In the genomic region with DNA sequence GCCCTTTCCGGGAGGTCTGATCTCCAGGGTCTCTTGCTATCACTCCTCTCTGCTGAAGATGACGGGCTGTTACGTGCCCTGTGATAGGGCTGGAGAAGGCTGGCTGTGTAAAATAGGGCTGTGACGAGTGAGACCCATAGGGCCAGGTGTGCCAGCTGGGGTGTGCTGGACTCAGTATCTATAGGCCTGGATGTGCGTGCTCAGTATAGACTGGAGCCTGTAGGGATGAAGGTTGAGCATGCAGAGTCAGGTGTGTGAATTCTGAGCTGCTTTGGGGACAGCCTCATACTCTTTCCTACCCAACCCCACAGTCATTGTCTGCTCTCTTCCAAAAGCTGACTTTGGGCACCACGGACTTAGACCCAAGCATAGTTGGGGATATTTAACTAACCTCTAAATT, we compare ENCODE assay signal across 19 mouse cellular contexts. TPM values are rescaled to one million over a fixed set of nuclear protein-coding genes. Genes with fewer than 3 reads are reported as not detected.
DNase-seq lines count a peak whose midpoint lies in the region; ATAC-seq lines count a peak whose summit lies in the region.
"Had no signal": no experiment of that assay in that cellular context is flagged by ENCODE, and none has a peak within 500 bp of the region (broad histone marks: within the 10 kb centered on the region; RNA-seq: fewer than 3 reads in every experiment).

No protein-coding gene starts in this region.

- no peaks in the 10 kb centered on the region for H3K9me3 ChIP-seq in hindbrain, embryonic 11.5 days (ENCODE audit: control insufficient read depth, low read length)
- no peaks in the 10 kb centered on the region for H3K9me3 ChIP-seq in hindbrain, embryonic 14.5 days (ENCODE audit: control insufficient read depth, low read length)
- no peaks in the 10 kb centered on the region for H3K9me3 ChIP-seq in neural tube, embryonic 12.5 days
- H3K9me3 ChIP-seq in neural tube, embryonic 15.5 days (replicated peaks): no peaks in the 10 kb centered on the region
- no peaks in the 10 kb centered on the region for H3K9me3 ChIP-seq in hindbrain, embryonic 13.5 days
- H3K9me3 ChIP-seq: limb, embryonic 15.5 days had no signal

- peak overlapping the region; percentile 72 for H3K27ac ChIP-seq in hindbrain, embryonic 11.5 days (ENCODE audit: low read depth, low read length)
- no peak overlapping the region for H3K27ac ChIP-seq in hindbrain, embryonic 14.5 days
- no peak overlapping the region for H3K27ac ChIP-seq in neural tube, embryonic 12.5 days
- H3K27ac ChIP-seq in neural tube, embryonic 15.5 days (replicated peaks): no peak overlapping the region
- H3K27ac ChIP-seq in hindbrain, embryonic 13.5 days: peak overlapping the region; percentile 35; the same call in 1 of the 2 replicates
- H3K27ac ChIP-seq: gastrocnemius, adult 2 months had no signal

- no peak overlapping the region for H3K4me2 ChIP-seq in hindbrain, embryonic 11.5 days (replicated peaks; ENCODE audit: low read depth, low read length)
- H3K4me2 ChIP-seq in hindbrain, embryonic 14.5 days (replicated peaks): no peak overlapping the region
- H3K4me2 ChIP-seq in neural tube, embryonic 12.5 days (replicated peaks): 0 out of 2 replicates have a peak overlapping the region, but pooled peaks have one; percentile 21
- no peak overlapping the region for H3K4me2 ChIP-seq in neural tube, embryonic 15.5 days
- no peak overlapping the region for H3K4me2 ChIP-seq in hindbrain, embryonic 13.5 days
- H3K4me2 ChIP-seq: limb, embryonic 15.5 days had no signal

- no peaks in the 10 kb centered on the region for H3K36me3 ChIP-seq in hindbrain, embryonic 11.5 days (ENCODE audit: control insufficient read depth, insufficient read depth, low read length)
- H3K36me3 ChIP-seq in hindbrain, embryonic 14.5 days (replicated peaks; ENCODE audit: control insufficient read depth, insufficient read depth): no peaks in the 10 kb centered on the region
- H3K36me3 ChIP-seq in neural tube, embryonic 12.5 days: no peaks in the 10 kb centered on the region
- H3K36me3 ChIP-seq in neural tube, embryonic 15.5 days: no peaks in the 10 kb centered on the region
- no peaks in the 10 kb centered on the region for H3K36me3 ChIP-seq in hindbrain, embryonic 13.5 days
- H3K36me3 ChIP-seq: G1E had no signal

- H3K27me3 ChIP-seq in hindbrain, embryonic 11.5 days (ENCODE audit: control insufficient read depth, insufficient read depth, low read length): no peaks in the 10 kb centered on the region
- H3K27me3 ChIP-seq in hindbrain, embryonic 14.5 days (ENCODE audit: control insufficient read depth, insufficient read depth, low read length): no peaks in the 10 kb centered on the region
- no peaks in the 10 kb centered on the region for H3K27me3 ChIP-seq in neural tube, embryonic 12.5 days (replicated peaks)
- no peaks in the 10 kb centered on the region for H3K27me3 ChIP-seq in neural tube, embryonic 15.5 days (replicated peaks)
- H3K27me3 ChIP-seq in hindbrain, embryonic 13.5 days: no peaks in the 10 kb centered on the region
- H3K27me3 ChIP-seq: limb, embryonic 15.5 days had no signal

- H3K9ac ChIP-seq in hindbrain, embryonic 11.5 days (ENCODE audit: low read depth, low read length): peak overlapping the region; percentile 27; the same call in 1 of the 2 replicates
- no peak overlapping the region for H3K9ac ChIP-seq in hindbrain, embryonic 14.5 days
- no peak overlapping the region for H3K9ac ChIP-seq in neural tube, embryonic 12.5 days
- no peak overlapping the region for H3K9ac ChIP-seq in neural tube, embryonic 15.5 days (replicated peaks)
- no peak overlapping the region for H3K9ac ChIP-seq in hindbrain, embryonic 13.5 days
- H3K9ac ChIP-seq: limb, embryonic 15.5 days had no signal

- H3K4me3 ChIP-seq in hindbrain, embryonic 11.5 days (ENCODE audit: low read depth, low read length): no peak overlapping the region
- no peak overlapping the region for H3K4me3 ChIP-seq in hindbrain, embryonic 14.5 days (replicated peaks; ENCODE audit: low read length)
- H3K4me3 ChIP-seq in neural tube, embryonic 12.5 days: no peak overlapping the region
- no peak overlapping the region for H3K4me3 ChIP-seq in neural tube, embryonic 15.5 days (replicated peaks)
- no peak overlapping the region for H3K4me3 ChIP-seq in hindbrain, embryonic 13.5 days
- H3K4me3 ChIP-seq: gastrocnemius, adult 2 months; limb, embryonic 15.5 days had no signal

- peak; percentile 24 for DNase-seq in hindbrain, embryonic 11.5 days (ENCODE audit: low spot score)
- DNase-seq in hindbrain, embryonic 14.5 days (ENCODE audit: low spot score): no peak
- DNase-seq in kidney, adult 9 months: no peak
- DNase-seq in kidney, postnatal 36 days: no peak
- DNase-seq: adrenal gland, postnatal 36 days; cerebellum, adult 2 months; gastrocnemius, adult 2 months; heart, adult 11 months; lung, postnatal 10 days; right cerebral cortex, postnatal 4 days; thymus, postnatal 25 days had no signal

- ATAC-seq in hindbrain, embryonic 11.5 days (ENCODE audit: low FRiP score): peak; percentile 10; the same call in 1 of the 2 replicates
- no peak for ATAC-seq in hindbrain, embryonic 14.5 days (ENCODE audit: low FRiP score)
- ATAC-seq in neural tube, embryonic 12.5 days (ENCODE audit: low FRiP score, low read depth): peak; percentile 50; the same call in 1 of the 2 replicates
- no peak for ATAC-seq in neural tube, embryonic 15.5 days (ENCODE audit: low FRiP score)
- no peak for ATAC-seq in hindbrain, embryonic 13.5 days (ENCODE audit: low FRiP score)
- ATAC-seq: inflammation-experienced regulatory T-cells, adult 6 months had no signal

- 37% methylated on average over 6 of the region's 6 CpGs for WGBS in hindbrain, embryonic 11.5 days
- 42% methylated on average over 6 of the region's 6 CpGs for WGBS in hindbrain, embryonic 14.5 days
- 56% methylated on average over 6 of the region's 6 CpGs for WGBS in neural tube, embryonic 12.5 days
- 68% methylated on average over 6 of the region's 6 CpGs for WGBS in neural tube, embryonic 15.5 days
- WGBS in hindbrain, embryonic 13.5 days: 41% methylated on average over 6 of the region's 6 CpGs

- H3K4me1 ChIP-seq in hindbrain, embryonic 11.5 days (replicated peaks; ENCODE audit: control insufficient read depth, insufficient read depth, low read length): peaks cover 17% of the 10 kb centered on the region
- peaks cover 7% of the 10 kb centered on the region; the same call in 1 of the 2 replicates for H3K4me1 ChIP-seq in hindbrain, embryonic 14.5 days (replicated peaks; ENCODE audit: control insufficient read depth, insufficient read depth, low read length)
- H3K4me1 ChIP-seq in neural tube, embryonic 12.5 days: peaks cover 23% of the 10 kb centered on the region
- H3K4me1 ChIP-seq in neural tube, embryonic 15.5 days: peaks cover 8% of the 10 kb centered on the region
- H3K4me1 ChIP-seq in hindbrain, embryonic 13.5 days (replicated peaks): peaks cover 30% of the 10 kb centered on the region

RNA-seq across cellular contexts. Expression of gene Megf6, which starts 27.4 kb away (rescaled TPM):
- 14.9 and 18.2 TPM in 2 replicates for polyA plus RNA-seq in hindbrain, embryonic 11.5 days (2014; fragmentation: Nextera tagmentation; extraction: Ambion mirVana)
- polyA plus RNA-seq in hindbrain, embryonic 14.5 days (2014; fragmentation: Nextera tagmentation; extraction: Ambion mirVana): 8.8 and 10.1 TPM in 2 replicates
- polyA plus RNA-seq in neural tube, embryonic 12.5 days (2016; fragmentation: Nextera tagmentation; extraction: Ambion mirVana): 17.7 and 18.8 TPM in 2 replicates
- 10.7 and 11.7 TPM in 2 replicates for polyA plus RNA-seq in neural tube, embryonic 15.5 days (2015; fragmentation: Nextera tagmentation; extraction: Ambion mirVana)
- polyA plus RNA-seq in hindbrain, embryonic 13.5 days (2015; fragmentation: Nextera tagmentation; extraction: Ambion mirVana): 9.6 and 10.2 TPM in 2 replicates
- polyA plus RNA-seq: inflammation-experienced regulatory T-cells, adult 6 months had no signal

RNA-seq across cellular contexts. Expression of gene Tprgl, which starts 37.5 kb away (rescaled TPM):
- polyA plus RNA-seq in hindbrain, embryonic 11.5 days (2014; fragmentation: Nextera tagmentation; extraction: Ambion mirVana): 139 and 141 TPM in 2 replicates
- polyA plus RNA-seq in hindbrain, embryonic 14.5 days (2014; fragmentation: Nextera tagmentation; extraction: Ambion mirVana): 203 and 222 TPM in 2 replicates
- polyA plus RNA-seq in neural tube, embryonic 12.5 days (2016; fragmentation: Nextera tagmentation; extraction: Ambion mirVana): 154 and 158 TPM in 2 replicates
- 181 and 193 TPM in 2 replicates for polyA plus RNA-seq in neural tube, embryonic 15.5 days (2015; fragmentation: Nextera tagmentation; extraction: Ambion mirVana)
- 160 and 169 TPM in 2 replicates for polyA plus RNA-seq in hindbrain, embryonic 13.5 days (2015; fragmentation: Nextera tagmentation; extraction: Ambion mirVana)

RNA-seq across cellular contexts. Expression of gene Wrap73, which starts 55.8 kb away (rescaled TPM):
- 43.8 and 45.9 TPM in 2 replicates for polyA plus RNA-seq in hindbrain, embryonic 11.5 days (2014; fragmentation: Nextera tagmentation; extraction: Ambion mirVana)
- polyA plus RNA-seq in hindbrain, embryonic 14.5 days (2014; fragmentation: Nextera tagmentation; extraction: Ambion mirVana): 35.3 and 36.3 TPM in 2 replicates
- polyA plus RNA-seq in neural tube, embryonic 12.5 days (2016; fragmentation: Nextera tagmentation; extraction: Ambion mirVana): 44.6 and 46.6 TPM in 2 replicates
- polyA plus RNA-seq in neural tube, embryonic 15.5 days (2015; fragmentation: Nextera tagmentation; extraction: Ambion mirVana): 41.9 and 43.2 TPM in 2 replicates
- polyA plus RNA-seq in hindbrain, embryonic 13.5 days (2015; fragmentation: Nextera tagmentation; extraction: Ambion mirVana): 46.0 and 47.3 TPM in 2 replicates

RNA-seq across cellular contexts. Expression of gene Trp73, which starts 58.0 kb away (rescaled TPM):
- polyA plus RNA-seq in hindbrain, embryonic 11.5 days (2014; fragmentation: Nextera tagmentation; extraction: Ambion mirVana): 1.6 and 2.2 TPM in 2 replicates
- polyA plus RNA-seq in hindbrain, embryonic 14.5 days (2014; fragmentation: Nextera tagmentation; extraction: Ambion mirVana): 0.68 and 0.96 TPM in 2 replicates
- polyA plus RNA-seq in neural tube, embryonic 12.5 days (2016; fragmentation: Nextera tagmentation; extraction: Ambion mirVana): 0.15 and 0.50 TPM in 2 replicates
- polyA plus RNA-seq in neural tube, embryonic 15.5 days (2015; fragmentation: Nextera tagmentation; extraction: Ambion mirVana): 0.04 and 0.17 TPM in 2 replicates
- polyA plus RNA-seq in hindbrain, embryonic 13.5 days (2015; fragmentation: Nextera tagmentation; extraction: Ambion mirVana): 0.36 and 0.97 TPM in 2 replicates
- polyA plus RNA-seq: G1E; heart, postnatal 0 days; neural tube, embryonic 14.5 days had no signal

Comparison
In these comparisons a context has a peak if more than half of its experiments do, and no peak if none do; other contexts are left out.
1. ATAC-seq: peak in hindbrain, embryonic 11.5 days (single experiment) and neural tube, embryonic 12.5 days (single experiment); none in hindbrain, embryonic 14.5 days (single experiment), neural tube, embryonic 15.5 days (single experiment) and hindbrain, embryonic 13.5 days (single experiment).
2. H3K27ac ChIP-seq: peak in hindbrain, embryonic 11.5 days (single experiment) and hindbrain, embryonic 13.5 days (single experiment); none in hindbrain, embryonic 14.5 days (single experiment), neural tube, embryonic 12.5 days (single experiment) and neural tube, embryonic 15.5 days (single experiment).